Mouse (Mus musculus) embryo, embryonic 11 days (tissue): ENCODE measurements at regions not wholly inside any gene's neighbourhood (a gene's known extent, or its start where the extent isn't known, plus 50 kb on each side); places are given as distances from the start of the nearest gene placed in this dataset.
"Not testable (repeated sequence)": the region's sequence is repeated elsewhere in the genome, so short reads cannot be mapped to it uniquely, and the experiment has no call there.

Experiments
- DNase-seq: peaks from one replicate; pipeline ENCODE4 v3.0.0-alpha.2; 2015

- no peak for DNase-seq
Measured at GRCm38 (mm10) chr5:75410240-75411186, 164.2 kb upstream of the Kit start.

- DNase-seq: not testable (repeated sequence)
Measured at GRCm38 (mm10) chr5:75419282-75419681, 155.4 kb upstream of the Kit start.

- no peak for DNase-seq
Measured at GRCm38 (mm10) chr5:75432885-75433284, 141.8 kb upstream of the Kit start.

GRCm38 (mm10) chr5:75437924-75438323 lies 136.8 kb upstream of the Kit start:
- DNase-seq: no peak

GRCm38 (mm10) chr5:75444024-75444604 lies 130.6 kb upstream of the Kit start:
- DNase-seq: no peak

GRCm38 (mm10) chr5:75446386-75446785 lies 128.3 kb upstream of the Kit start:
- no peak for DNase-seq

- no peak for DNase-seq
Measured at GRCm38 (mm10) chr5:75449913-75450525, 124.7 kb upstream of the Kit start.

GRCm38 (mm10) chr5:75450564-75450963 lies 124.2 kb upstream of the Kit start:
- no peak for DNase-seq

GRCm38 (mm10) chr5:75451081-75451480 lies 123.6 kb upstream of the Kit start:
- DNase-seq: no peak

GRCm38 (mm10) chr5:75451693-75452092 lies 123.0 kb upstream of the Kit start:
- no peak for DNase-seq

- no peak for DNase-seq
Measured at GRCm38 (mm10) chr5:75453757-75454390, 120.8 kb upstream of the Kit start.

GRCm38 (mm10) chr5:75454961-75455541 lies 119.7 kb upstream of the Kit start:
- DNase-seq: no peak

- DNase-seq: no peak
Measured at GRCm38 (mm10) chr5:75457403-75457802, 117.3 kb upstream of the Kit start.

GRCm38 (mm10) chr5:75458317-75458716 lies 116.4 kb upstream of the Kit start:
- no peak for DNase-seq

- DNase-seq: no peak
Measured at GRCm38 (mm10) chr5:75459758-75460354, 114.9 kb upstream of the Kit start.

- no peak for DNase-seq
Measured at GRCm38 (mm10) chr5:75460414-75461025, 114.2 kb upstream of the Kit start.

- DNase-seq: no peak
Measured at GRCm38 (mm10) chr5:75461368-75461767, 113.3 kb upstream of the Kit start.

GRCm38 (mm10) chr5:75463591-75463990 lies 111.1 kb upstream of the Kit start:
- no peak for DNase-seq

- no peak for DNase-seq
Measured at GRCm38 (mm10) chr5:75465701-75466100, 109.0 kb upstream of the Kit start.

- no peak for DNase-seq
Measured at GRCm38 (mm10) chr5:75466941-75467340, 107.8 kb upstream of the Kit start.

GRCm38 (mm10) chr5:75467916-75468315 lies 106.8 kb upstream of the Kit start:
- DNase-seq: no peak

GRCm38 (mm10) chr5:75471010-75471409 lies 103.7 kb upstream of the Kit start:
- DNase-seq: no peak
